16 mouse cellular contexts compared by ENCODE assay signal in the genomic region with DNA sequence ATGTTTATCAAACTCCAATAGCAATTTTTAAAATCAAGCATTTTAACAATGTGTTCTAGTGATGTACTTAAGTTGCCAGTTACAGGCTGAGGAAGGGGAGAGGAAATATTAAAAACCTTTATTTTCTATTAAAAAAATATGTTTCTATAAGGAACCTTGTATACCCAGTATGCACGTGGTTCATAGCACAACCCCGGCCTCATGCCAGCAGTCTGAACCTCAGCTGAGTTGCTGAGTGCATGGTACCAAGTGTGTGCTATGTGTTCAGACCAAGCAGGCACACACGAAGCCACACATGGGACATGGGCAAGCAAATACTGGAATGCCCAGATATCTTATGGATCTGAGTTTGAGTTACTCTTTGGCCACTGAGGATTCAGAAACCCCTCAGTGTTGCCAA.
"Had no signal": no experiment of that assay in that cellular context is flagged by ENCODE, and none has a peak within 500 bp of the region (broad histone marks: within the 10 kb centered on the region; RNA-seq: fewer than 3 reads in every experiment).

No protein-coding gene starts in this region.

- H3K27ac ChIP-seq: neural tube, embryonic 13.5 days; neural tube, embryonic 15.5 days; stomach, embryonic 15.5 days; stomach, postnatal 0 days had no signal

- DNase-seq: retina, postnatal 1 day; right cerebral cortex, adult 18-20 months; right cerebral cortex, postnatal 14 days; right cerebral cortex, postnatal 25 days; right cerebral cortex, postnatal 4 days; spleen, adult 18-20 months; thymus, adult 18-20 months; thymus, adult 2 months; thymus, postnatal 14 days; thymus, postnatal 25 days; thymus, postnatal 36 days; thymus, postnatal 4 days had no signal

- H3K27me3 ChIP-seq: neural tube, embryonic 15.5 days; stomach, embryonic 15.5 days had no signal

- H3K9me3 ChIP-seq: neural tube, embryonic 13.5 days; neural tube, embryonic 15.5 days; stomach, embryonic 15.5 days had no signal

- H3K4me3 ChIP-seq: neural tube, embryonic 13.5 days; neural tube, embryonic 15.5 days; stomach, embryonic 15.5 days had no signal

- H3K36me3 ChIP-seq: neural tube, embryonic 13.5 days; neural tube, embryonic 15.5 days; stomach, embryonic 15.5 days had no signal

- H3K4me1 ChIP-seq: neural tube, embryonic 13.5 days; neural tube, embryonic 15.5 days; stomach, embryonic 15.5 days had no signal
